Mouse (Mus musculus) monocyte, adult 2 months (primary cell): ENCODE data around the gene Ssh3.

Experiments
- DNase-seq, 2 experiments: peaks; one replicate each; pipeline ENCODE4 v3.0.0; 2022; ENCODE audit warnings: low spot score in 2 of 2, low read depth in 1 of 2

Gene Ssh3

GRCm38 (mm10) chr19:4268566-4269361, at the start of gene Ssh3:
TSS of gene Ssh3 (minus strand) at chr19:4269180.
- no peak for DNase-seq

DNA sequence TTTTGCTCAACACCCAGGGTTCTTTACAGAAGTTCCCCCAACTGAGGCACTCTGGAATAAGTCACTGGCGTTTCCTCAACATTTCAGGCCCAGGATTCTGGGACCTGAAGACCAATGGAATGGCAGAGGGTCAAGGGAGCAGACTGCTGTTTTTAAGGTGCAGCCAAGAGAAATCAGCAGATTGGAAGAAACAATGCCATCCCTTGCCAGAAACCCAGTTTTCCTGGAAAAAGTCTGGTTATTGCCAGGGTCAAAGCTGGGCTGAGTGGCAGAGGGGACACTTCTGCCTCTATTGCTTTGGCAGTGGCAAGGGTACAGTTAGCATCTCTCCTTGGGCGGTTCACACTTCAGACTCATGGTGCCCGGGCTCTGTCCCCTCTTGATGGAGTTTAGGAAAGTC, 48.2 kb upstream of the Ssh3 start:
- no peak for DNase-seq

GRCm38 (mm10) chr19:4315223-4315944, 46.4 kb upstream of the Ssh3 start:
- no peak for DNase-seq

DNA sequence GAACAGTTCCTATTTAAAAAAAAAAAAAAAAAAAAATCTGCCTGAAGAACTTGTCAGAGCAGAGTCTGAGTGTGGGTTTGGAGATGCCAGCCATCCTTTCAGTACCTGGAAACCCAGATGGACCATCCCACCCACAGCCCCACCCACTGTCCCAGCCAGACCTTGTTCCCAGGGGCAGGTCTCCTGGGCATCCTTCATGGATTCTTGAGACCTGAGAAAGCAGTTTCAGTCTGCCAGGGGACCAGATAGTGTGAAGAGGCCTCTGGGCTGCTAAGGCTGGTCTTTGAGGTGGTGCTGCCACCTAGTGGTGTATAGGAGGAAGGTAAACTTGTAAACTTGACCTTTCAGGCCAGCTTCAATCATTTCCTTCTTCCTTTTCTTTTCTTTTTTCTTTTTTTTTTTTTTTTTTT, 40.8 kb upstream of the Ssh3 start:
- no peak for DNase-seq

GRCm38 (mm10) chr19:4309302-4309701, 40.3 kb upstream of the Ssh3 start:
- no peak for DNase-seq

DNA sequence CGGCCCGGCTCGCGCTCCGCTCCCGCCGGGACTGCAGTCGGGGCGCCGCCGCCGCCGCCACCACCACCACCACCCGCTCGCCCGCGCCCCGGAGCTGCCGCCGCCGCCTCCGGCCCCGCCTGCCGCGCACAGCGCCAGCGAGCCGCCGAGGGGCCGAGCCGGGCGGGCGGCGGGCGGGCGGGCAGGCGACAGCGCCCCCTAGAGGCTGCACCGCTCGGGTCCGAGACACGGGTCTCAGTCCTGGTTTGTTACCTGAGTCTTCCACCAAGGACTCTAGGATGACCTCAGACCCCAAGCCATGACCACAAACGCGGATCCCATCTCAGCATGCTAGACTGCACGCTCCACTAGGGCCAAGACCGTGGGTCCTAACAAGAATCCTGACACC, 37.2 kb upstream of the Ssh3 start, which contains the start of gene Grk2:
Gene Grk2 (minus strand): TSS at position 33 of the 388 bp plus-strand sequence.
- DNase-seq: peak in 1 of 2 experiments; percentile 66

- no peak for DNase-seq
These were observed 36.7 kb upstream of the Ssh3 start for GRCm38 (mm10) chr19:4305491-4306189.

GRCm38 (mm10) chr19:4304871-4305321, 35.9 kb upstream of the Ssh3 start:
- no peak for DNase-seq

GRCm38 (mm10) chr19:4304251-4304821, 35.4 kb upstream of the Ssh3 start:
- no peak for DNase-seq

DNA sequence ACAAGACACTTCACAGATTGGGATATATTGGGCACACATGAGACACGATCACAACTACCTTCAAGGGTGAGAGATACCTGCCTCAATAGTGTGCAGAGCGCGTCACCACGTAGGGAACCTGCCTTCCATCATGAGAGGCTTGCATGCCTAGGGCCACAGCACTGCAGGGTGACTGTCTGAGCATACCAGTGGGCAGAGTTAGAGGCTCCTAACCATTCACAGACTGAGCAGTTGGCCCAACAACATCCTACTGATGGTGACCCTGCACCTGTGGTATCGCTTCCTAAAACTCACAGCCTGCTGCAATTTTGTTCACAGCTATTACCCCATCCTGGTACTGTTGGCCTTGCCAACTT, 34.6 kb upstream of the Ssh3 start:
- no peak for DNase-seq

DNA sequence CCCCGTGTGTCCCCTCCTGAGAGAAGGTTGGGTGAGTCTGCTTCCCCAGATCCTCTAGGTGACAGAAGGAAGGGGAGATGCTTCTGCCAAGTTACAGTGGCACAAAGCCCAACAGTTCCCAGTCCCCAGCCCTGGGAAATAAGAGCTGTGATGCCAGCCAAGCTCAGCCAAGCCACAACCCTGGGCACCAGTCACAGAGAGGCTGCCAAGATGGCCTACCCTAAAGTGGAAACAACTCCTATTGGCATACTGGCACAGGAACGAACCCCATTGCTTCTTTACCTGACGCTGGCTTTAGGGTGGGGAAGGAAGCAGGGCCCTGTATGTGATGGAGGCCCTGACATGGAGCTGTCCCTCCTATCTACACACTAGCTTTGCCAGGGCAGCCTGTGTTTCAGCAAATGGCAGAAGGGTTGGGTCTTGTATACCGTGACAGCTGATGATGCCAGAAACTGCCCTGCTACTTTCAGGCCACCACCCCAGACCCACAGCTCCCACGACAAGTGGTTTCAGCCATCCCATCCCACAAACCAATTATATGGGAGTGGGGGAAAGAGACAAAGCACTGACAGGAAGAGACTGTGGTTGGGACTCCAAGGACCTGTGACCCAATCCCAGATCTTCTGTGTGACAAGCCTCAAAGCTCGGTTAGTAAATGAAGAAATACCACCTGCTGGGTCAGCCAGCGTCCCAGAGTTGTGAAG, 34.1 kb upstream of the Ssh3 start:
- DNase-seq: no peak

- peak in 1 of 2 experiments; percentile 52 for DNase-seq
These were observed 33.0 kb upstream of the Ssh3 start for GRCm38 (mm10) chr19:4301735-4302651.

DNA sequence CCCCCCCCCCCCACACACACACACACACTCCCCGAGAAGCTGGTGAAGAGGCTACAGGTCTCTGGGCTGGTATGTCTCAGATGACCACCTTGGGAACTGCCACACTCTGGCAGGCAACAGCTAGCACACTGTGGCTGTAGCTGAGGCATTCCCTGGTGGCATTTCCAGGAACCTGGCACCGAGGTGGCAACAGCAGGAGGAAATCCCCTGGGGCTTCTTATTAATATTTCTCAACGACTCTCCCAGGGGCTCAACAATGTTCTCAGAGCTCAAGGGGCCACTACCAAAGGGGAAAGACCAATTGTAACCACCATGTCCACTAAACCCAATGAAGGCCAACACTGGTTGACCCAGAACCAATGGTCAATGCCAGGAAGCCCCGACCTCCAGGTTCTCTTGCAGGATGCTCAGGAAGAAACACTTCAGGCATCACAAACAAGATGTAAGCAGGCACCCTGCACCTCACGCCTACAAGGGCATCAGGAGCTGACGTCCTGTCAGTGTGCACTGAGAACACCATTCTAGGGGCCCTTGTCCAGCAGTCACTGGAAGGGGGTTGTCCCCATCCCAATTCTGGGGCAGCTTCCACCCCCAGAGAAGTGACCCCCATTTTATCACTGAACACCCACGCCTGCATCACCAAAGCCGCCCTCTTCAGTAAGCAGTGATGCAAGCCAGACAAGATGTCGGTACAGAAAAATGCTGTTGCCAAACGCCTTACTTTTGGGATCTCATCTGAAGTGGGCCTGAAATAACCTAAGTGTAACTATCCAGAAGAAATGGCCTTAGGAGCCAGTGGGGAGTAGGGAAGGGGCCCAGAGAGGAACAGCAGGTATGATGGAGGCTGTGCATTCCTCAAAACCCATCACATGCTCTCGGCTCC, 32.1 kb upstream of the Ssh3 start:
- DNase-seq: no peak

- DNase-seq: peak; percentile 73 to 76
These were observed 31.3 kb upstream of the Ssh3 start for GRCm38 (mm10) chr19:4300271-4300704.

- DNase-seq: no peak
These were observed 30.7 kb upstream of the Ssh3 start for GRCm38 (mm10) chr19:4299574-4300270.

GRCm38 (mm10) chr19:4299126-4299525, 30.1 kb upstream of the Ssh3 start:
- DNase-seq: no peak

DNA sequence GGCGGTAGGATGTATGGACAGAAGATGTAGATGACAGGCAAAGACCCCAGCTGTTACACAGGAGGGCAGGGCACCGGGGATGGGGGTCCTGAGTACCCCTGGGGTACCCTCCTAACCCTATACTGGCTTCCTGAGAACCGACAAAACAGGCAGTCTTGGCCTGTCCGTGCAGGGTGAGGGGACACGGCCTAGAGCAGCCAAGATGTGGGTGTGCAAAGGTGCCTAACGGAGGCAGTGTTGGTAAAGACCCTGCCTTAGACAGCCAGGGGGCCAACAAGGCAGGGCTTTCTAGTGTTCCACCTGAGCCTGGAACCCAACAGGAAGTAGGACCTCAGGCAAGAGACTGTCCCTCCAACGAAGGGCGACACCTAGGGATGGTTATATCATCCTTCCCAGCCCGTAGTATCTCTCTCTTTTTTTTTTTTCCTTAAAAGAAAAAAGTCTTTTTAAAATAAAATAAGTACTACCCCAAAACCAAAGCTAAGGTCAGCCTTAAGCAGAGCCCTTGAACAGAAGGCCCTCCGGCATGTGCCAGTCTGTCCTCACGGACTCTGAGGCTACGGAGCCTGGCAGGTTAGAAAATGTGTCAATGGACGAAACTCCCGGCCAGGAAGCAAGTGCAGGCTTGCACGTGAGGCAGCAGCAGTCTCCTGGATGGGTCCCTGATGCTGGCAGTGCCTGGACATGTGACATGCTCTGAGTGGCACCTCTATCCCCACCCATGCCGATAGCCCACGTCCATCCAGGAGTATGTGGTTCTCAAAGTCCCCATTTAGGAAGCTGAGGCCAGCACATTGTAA, 29.5 kb upstream of the Ssh3 start:
- no peak for DNase-seq
